ENCODE assay signal across 26 mouse cellular contexts in genomic region chr7:126632478-126632877, GRCm38 (mm10). TPM values are rescaled to one million over a fixed set of nuclear protein-coding genes. Genes with fewer than 3 reads are reported as not detected.
"Had no signal": no experiment of that assay in that cellular context is flagged by ENCODE, and none has a peak within 500 bp of the region (broad histone marks: within the 10 kb centered on the region; RNA-seq: fewer than 3 reads in every experiment).

No protein-coding gene starts in this region.

- H3K9me3 ChIP-seq: intestine, embryonic 15.5 days; kidney, embryonic 15.5 days; limb, embryonic 10.5 days; limb, embryonic 13.5 days; lung, embryonic 15.5 days; midbrain, embryonic 12.5 days; midbrain, embryonic 15.5 days; neural tube, embryonic 12.5 days; neural tube, embryonic 15.5 days had no signal

- H3K9ac ChIP-seq: intestine, embryonic 15.5 days; kidney, embryonic 15.5 days; limb, embryonic 13.5 days; lung, embryonic 15.5 days; midbrain, embryonic 12.5 days; midbrain, embryonic 15.5 days; neural tube, embryonic 12.5 days; neural tube, embryonic 15.5 days had no signal

- DNase-seq: kidney, adult 11 months; kidney, adult 8-10 months; kidney, postnatal 14 days; kidney, postnatal 4 days; lung, adult 18-20 months; lung, postnatal 14 days; lung, postnatal 4 days; right cerebral cortex, adult 18-20 months; right cerebral cortex, postnatal 14 days; thymus, adult 18-20 months; thymus, postnatal 36 days had no signal

- H3K36me3 ChIP-seq: intestine, embryonic 15.5 days; kidney, embryonic 15.5 days; limb, embryonic 10.5 days; limb, embryonic 13.5 days; lung, embryonic 15.5 days; midbrain, embryonic 12.5 days; midbrain, embryonic 15.5 days; neural tube, embryonic 12.5 days; neural tube, embryonic 15.5 days had no signal

- ATAC-seq: intestine, embryonic 15.5 days; midbrain, embryonic 15.5 days had no signal

- H3K27me3 ChIP-seq: intestine, embryonic 15.5 days; limb, embryonic 13.5 days; lung, embryonic 15.5 days; midbrain, embryonic 12.5 days; midbrain, embryonic 15.5 days; neural tube, embryonic 15.5 days had no signal

- H3K4me2 ChIP-seq: intestine, embryonic 15.5 days; kidney, embryonic 15.5 days; limb, embryonic 13.5 days; lung, embryonic 15.5 days; midbrain, embryonic 12.5 days; midbrain, embryonic 15.5 days; neural tube, embryonic 12.5 days; neural tube, embryonic 15.5 days had no signal

- H3K27ac ChIP-seq: intestine, embryonic 15.5 days; kidney, embryonic 15.5 days; limb, embryonic 13.5 days; lung, embryonic 15.5 days; midbrain, embryonic 12.5 days; midbrain, embryonic 15.5 days; neural tube, embryonic 12.5 days; neural tube, embryonic 15.5 days had no signal

- H3K4me3 ChIP-seq: intestine, embryonic 15.5 days; kidney, embryonic 15.5 days; limb, embryonic 10.5 days; limb, embryonic 13.5 days; lung, embryonic 15.5 days; midbrain, embryonic 12.5 days; midbrain, embryonic 15.5 days; neural tube, embryonic 12.5 days; neural tube, embryonic 15.5 days had no signal

- H3K4me1 ChIP-seq: lung, embryonic 15.5 days; midbrain, embryonic 12.5 days; midbrain, embryonic 15.5 days; neural tube, embryonic 12.5 days; neural tube, embryonic 15.5 days had no signal

RNA-seq across cellular contexts. Expression of gene Il27, which starts 37.7 kb away (rescaled TPM):
- total RNA-seq: layer of hippocampus, adult 18-20 months; layer of hippocampus, postnatal 14 days; left cerebral cortex, postnatal 25 days; liver, adult 2 months had no signal
- polyA plus RNA-seq: intestine, embryonic 15.5 days; kidney, embryonic 15.5 days; limb, embryonic 10.5 days; limb, embryonic 13.5 days; lung, embryonic 15.5 days; midbrain, embryonic 12.5 days; midbrain, embryonic 15.5 days; neural tube, embryonic 12.5 days; neural tube, embryonic 15.5 days; stomach, embryonic 16.5 days; testis, adult 2 months had no signal
